In genomic region chr13:80897411-80897810, GRCm38 (mm10) we compare ENCODE assay signal across 20 mouse cellular contexts. TPM values are rescaled to one million over a fixed set of nuclear protein-coding genes. Genes with fewer than 3 reads are reported as not detected.
A peak's percentile ranks its signal among the peaks of the same experiment; 100 is the strongest.
DNase-seq lines count a peak whose midpoint lies in the region; ATAC-seq lines count a peak whose summit lies in the region.
"Had no signal": no experiment of that assay in that cellular context is flagged by ENCODE, and none has a peak within 500 bp of the region (broad histone marks: within the 10 kb centered on the region; RNA-seq: fewer than 3 reads in every experiment).

No protein-coding gene starts in this region.

- no peaks in the 10 kb centered on the region for H3K27me3 ChIP-seq in hindbrain, embryonic 12.5 days
- H3K27me3 ChIP-seq in hindbrain, embryonic 10.5 days (ENCODE audit: insufficient read depth, poor library complexity, severe bottlenecking), result no peaks in the 10 kb centered on the region
- H3K27me3 ChIP-seq in lung, embryonic 16.5 days (ENCODE audit: control insufficient read depth, insufficient read depth, low read depth, low read length), result no peaks in the 10 kb centered on the region
- no peaks in the 10 kb centered on the region for H3K27me3 ChIP-seq in midbrain, embryonic 13.5 days
- H3K27me3 ChIP-seq: embryonic facial prominence, embryonic 15.5 days; heart, embryonic 15.5 days; liver, embryonic 12.5 days; megakaryocyte, embryonic 14.5 days had no signal

- 68% methylated on average over 1 of the region's 1 CpGs for WGBS in hindbrain, embryonic 12.5 days
- WGBS in hindbrain, embryonic 10.5 days, result 74% methylated on average over 1 of the region's 1 CpGs
- 86% methylated on average over 1 of the region's 1 CpGs for whole genome bisulfite sequencing in lung, embryonic 16.5 days
- 75% methylated on average over 1 of the region's 1 CpGs for WGBS in midbrain, embryonic 13.5 days

- ATAC-seq in hindbrain, embryonic 12.5 days (ENCODE audit: low FRiP score), result peak; percentile 33; the same call in 1 of the 2 replicates
- ATAC-seq in lung, embryonic 16.5 days (ENCODE audit: low read depth), result 0 out of 2 replicates have a peak, but pooled peaks have one; percentile 43
- ATAC-seq in midbrain, embryonic 13.5 days, result 0 out of 2 replicates have a peak, but pooled peaks have one; percentile 40
- no peak for ATAC-seq in megakaryocyte, adult 5-6 weeks (ENCODE audit: poor library complexity, severe bottlenecking)
- ATAC-seq: liver, embryonic 12.5 days; lung, postnatal 0 days had no signal

- H3K9ac ChIP-seq in hindbrain, embryonic 12.5 days, result no peak overlapping the region
- no peak overlapping the region for H3K9ac ChIP-seq in lung, embryonic 16.5 days (ENCODE audit: low read length)
- no peak overlapping the region for H3K9ac ChIP-seq in midbrain, embryonic 13.5 days (replicated peaks)
- H3K9ac ChIP-seq: embryonic facial prominence, embryonic 15.5 days; heart, embryonic 15.5 days; liver, embryonic 12.5 days had no signal

- peaks cover 33% of the 10 kb centered on the region for H3K36me3 ChIP-seq in hindbrain, embryonic 12.5 days
- H3K36me3 ChIP-seq in hindbrain, embryonic 10.5 days, result peaks cover 60% of the 10 kb centered on the region
- H3K36me3 ChIP-seq in lung, embryonic 16.5 days (ENCODE audit: control insufficient read depth, insufficient read depth, low read length), result peaks cover 24% of the 10 kb centered on the region
- H3K36me3 ChIP-seq in midbrain, embryonic 13.5 days, result peaks cover 38% of the 10 kb centered on the region

- no peak overlapping the region for H3K4me2 ChIP-seq in hindbrain, embryonic 12.5 days (replicated peaks)
- H3K4me2 ChIP-seq in lung, embryonic 16.5 days (ENCODE audit: low read depth, low read length), result no peak overlapping the region
- no peak overlapping the region for H3K4me2 ChIP-seq in midbrain, embryonic 13.5 days (replicated peaks)
- H3K4me2 ChIP-seq: embryonic facial prominence, embryonic 15.5 days; heart, embryonic 15.5 days; liver, embryonic 12.5 days had no signal

- no peaks in the 10 kb centered on the region for H3K4me1 ChIP-seq in hindbrain, embryonic 12.5 days
- H3K4me1 ChIP-seq in hindbrain, embryonic 10.5 days (replicated peaks), result no peaks in the 10 kb centered on the region
- no peaks in the 10 kb centered on the region for H3K4me1 ChIP-seq in lung, embryonic 16.5 days (replicated peaks; ENCODE audit: control insufficient read depth, insufficient read depth, low read length)
- no peaks in the 10 kb centered on the region for H3K4me1 ChIP-seq in midbrain, embryonic 13.5 days (replicated peaks)
- H3K4me1 ChIP-seq: embryonic facial prominence, embryonic 15.5 days; heart, embryonic 15.5 days; liver, embryonic 12.5 days had no signal

- DNase-seq in hindbrain, embryonic 10.5 days (ENCODE audit: low spot score), result no peak
- no peak for DNase-seq in lung, postnatal 14 days
- DNase-seq in R1 (ENCODE audit: low read depth, low spot score), result peak; percentile 55
- DNase-seq in frontal cortex, adult 2 months (ENCODE audit: extremely low spot score in 1 of 2, low spot score in 1 of 2), result no peak
- DNase-seq: embryo, embryonic 11 days; gastrocnemius, postnatal 10 days; heart, adult 2 months; kidney, adult 8-10 months; right cerebral cortex, postnatal 14 days; thymus, postnatal 25 days had no signal

- no peak overlapping the region for H3K27ac ChIP-seq in hindbrain, embryonic 12.5 days
- H3K27ac ChIP-seq in hindbrain, embryonic 10.5 days, result no peak overlapping the region
- no peak overlapping the region for H3K27ac ChIP-seq in lung, embryonic 16.5 days (ENCODE audit: low read length)
- no peak overlapping the region for H3K27ac ChIP-seq in midbrain, embryonic 13.5 days
- H3K27ac ChIP-seq: embryonic facial prominence, embryonic 15.5 days; heart, adult 2 months; heart, embryonic 15.5 days; liver, embryonic 12.5 days; stomach, postnatal 0 days had no signal

- H3K9me3 ChIP-seq in hindbrain, embryonic 12.5 days (replicated peaks), result no peaks in the 10 kb centered on the region
- H3K9me3 ChIP-seq in hindbrain, embryonic 10.5 days, result no peaks in the 10 kb centered on the region
- H3K9me3 ChIP-seq in lung, embryonic 16.5 days (ENCODE audit: control insufficient read depth, low read length), result no peaks in the 10 kb centered on the region
- H3K9me3 ChIP-seq in midbrain, embryonic 13.5 days, result no peaks in the 10 kb centered on the region
- H3K9me3 ChIP-seq: embryonic facial prominence, embryonic 15.5 days; heart, embryonic 15.5 days; liver, embryonic 12.5 days; megakaryocyte, embryonic 14.5 days had no signal

- H3K4me3 ChIP-seq in hindbrain, embryonic 12.5 days, result no peak overlapping the region
- H3K4me3 ChIP-seq in hindbrain, embryonic 10.5 days, result no peak overlapping the region
- H3K4me3 ChIP-seq in lung, embryonic 16.5 days (ENCODE audit: low read length), result no peak overlapping the region
- no peak overlapping the region for H3K4me3 ChIP-seq in midbrain, embryonic 13.5 days (replicated peaks)
- H3K4me3 ChIP-seq: embryonic facial prominence, embryonic 15.5 days; heart, adult 2 months; heart, embryonic 15.5 days; liver, embryonic 12.5 days; megakaryocyte, embryonic 14.5 days had no signal

RNA-seq across cellular contexts. Expression of gene Arrdc3, which starts 14.2 kb away (rescaled TPM):
- polyA plus RNA-seq in hindbrain, embryonic 12.5 days (2016; fragmentation: Nextera tagmentation; extraction: Ambion mirVana), result 78.9 and 87.9 TPM in 2 replicates
- polyA plus RNA-seq in hindbrain, embryonic 10.5 days (2016; fragmentation: Nextera tagmentation; extraction: Ambion mirVana), result 49.1 and 49.5 TPM in 2 replicates
- 56.9 and 60.1 TPM in 2 replicates for polyA plus RNA-seq in lung, embryonic 16.5 days (2015; fragmentation: Nextera tagmentation; extraction: Ambion mirVana)
- 54.0 and 57.1 TPM in 2 replicates for polyA plus RNA-seq in midbrain, embryonic 13.5 days (2015; fragmentation: Nextera tagmentation; extraction: Ambion mirVana)
- 29.4 and 31.8 TPM in 2 replicates for polyA plus RNA-seq in frontal cortex, adult 2 months (2012; rRNA removed)
- total RNA-seq in megakaryocyte, adult 5-6 weeks (2015), result 44.1 and 57.6 TPM in 2 replicates
- total RNA-seq in megakaryocyte, adult 5-6 weeks (2017), result 70.0 and 72.3 TPM in 2 replicates
